Mouse (Mus musculus) naive thymus-derived CD4-positive, alpha-beta T cell, adult 5 months (primary cell): ENCODE results near the gene Lair1. TPM values are rescaled to one million over a fixed set of nuclear protein-coding genes. Genes with fewer than 3 reads are reported as not detected.

ENCODE experiments used
- polyA plus RNA-seq: library from polyadenylated mRNA; unstranded; fragments of 100-300 nt; shearing (Covaris generic); gene quantifications from one replicate; pipeline ENCODE4 v1.2.1, GENCODE M21; 2017

The Lair1 gene
- polyA plus RNA-seq: 11.3 TPM

GRCm38 (mm10) chr7:4063013-4063412 is at the start of gene Lair1:
Lair1 (minus strand) TSS chr7:4063204.

Other genes with a start within 250 kb of the Lair1 start
- not detected for gene Gm15448, start 237.5 kb downstream of the Lair1 start, polyA plus RNA-seq
- gene Pira2, start 218.2 kb downstream of the Lair1 start, polyA plus RNA-seq: not detected
- gene Gm14548, start 165.1 kb downstream of the Lair1 start, polyA plus RNA-seq: not detected
- not detected for gene Lilra6, start 147.7 kb downstream of the Lair1 start, polyA plus RNA-seq
- 0.39 TPM for gene Ttyh1, start 56.2 kb upstream of the Lair1 start, polyA plus RNA-seq
- gene Leng8, start 73.8 kb upstream of the Lair1 start, polyA plus RNA-seq: 164 TPM
- 12.2 TPM for gene Leng9, start 87.2 kb upstream of the Lair1 start, polyA plus RNA-seq
- not detected for gene Cdc42ep5, start 101.7 kb upstream of the Lair1 start, polyA plus RNA-seq
- not detected for gene Lilra5, start 174.6 kb upstream of the Lair1 start, polyA plus RNA-seq